Mouse (Mus musculus) kidney, embryonic 15.5 days (tissue): ENCODE measurements at regions not wholly inside any gene's neighbourhood (a gene's known extent, or its start where the extent isn't known, plus 50 kb on each side); places are given as distances from the start of the nearest gene placed in this dataset.

Experiments
- ATAC-seq: fragments of 200-750 bp; cut with Nextera tagmentation; replicated peaks from 2 replicates; pipeline ENCODE4 v1.8.0; 2017; ENCODE audit warnings: moderate TSS enrichment; ENCODE audit not compliant: low FRiP score
- H3K27ac ChIP-seq: fragments of 300-500 bp; sonication (generic); 2 replicates; pipeline ENCODE4 v1.5.1; 2015; ENCODE audit warnings: mild to moderate bottlenecking, inconsistent platforms
- H3K27me3 ChIP-seq: fragments of 300-500 bp; sonication (generic); 2 replicates; pipeline ENCODE4 v1.6.1; 2015; ENCODE audit warnings: inconsistent platforms
- H3K36me3 ChIP-seq: fragments of 300-500 bp; sonication (generic); 2 replicates; pipeline ENCODE4 v1.6.1; 2015; ENCODE audit warnings: inconsistent platforms
- H3K4me1 ChIP-seq: fragments of 300-500 bp; sonication (generic); 2 replicates; pipeline ENCODE4 v1.6.1; 2015; ENCODE audit warnings: inconsistent platforms
- H3K4me2 ChIP-seq: fragments of 300-500 bp; sonication (generic); 2 replicates; pipeline ENCODE4 v1.6.1; 2015; ENCODE audit warnings: moderate library complexity, mild to moderate bottlenecking, inconsistent platforms
- H3K4me3 ChIP-seq: fragments of 300-500 bp; sonication (generic); replicated peaks from 2 replicates; pipeline ENCODE4 v1.5.1; 2015; ENCODE audit warnings: mild to moderate bottlenecking, inconsistent platforms
- H3K9ac ChIP-seq: fragments of 300-500 bp; sonication (generic); 2 replicates; pipeline ENCODE4 v1.6.1; 2015; ENCODE audit warnings: mild to moderate bottlenecking, inconsistent platforms
- H3K9me3 ChIP-seq: fragments of 300-500 bp; sonication (generic); replicated peaks from 2 replicates; pipeline ENCODE4 v1.6.1; 2016; ENCODE audit warnings: inconsistent platforms
- WGBS: fragments of 180-500 bp; shearing (Covaris S2); methylation state at CpG from one replicate; pipeline ENCODE4 v1.1.7; 2015; ENCODE audit warnings: mixed read lengths; 5-methylcytosine and 5-hydroxymethylcytosine counted together

DNA sequence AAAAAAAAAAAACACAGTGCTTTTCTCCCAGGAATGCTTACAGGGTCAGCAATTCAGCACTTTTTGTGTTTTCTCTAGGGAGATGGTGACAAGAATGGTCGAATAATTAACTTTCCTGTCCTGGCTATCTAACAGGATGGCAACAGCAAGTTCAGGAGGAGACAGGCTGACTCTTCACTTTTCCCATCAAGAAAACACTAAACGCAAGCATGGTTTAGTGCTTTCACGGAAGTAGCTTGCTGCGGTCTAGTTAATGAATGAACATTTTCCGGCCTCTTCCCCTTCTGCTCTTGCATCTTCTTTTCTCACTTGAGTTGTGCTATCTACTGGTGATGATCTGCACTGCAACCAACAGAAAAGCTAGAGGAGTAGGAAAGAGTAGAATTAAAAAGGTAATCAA lies 463.6 kb upstream of the Igfbp7 start:
- WGBS, result 69% methylated on average over 5 of the region's 5 CpGs
- H3K4me2 ChIP-seq, result no peak overlapping the region
- no peak overlapping the region for H3K9ac ChIP-seq
- no peak overlapping the region for H3K4me3 ChIP-seq
- H3K27ac ChIP-seq, result no peak overlapping the region
- peak; percentile 79 for ATAC-seq
- no peaks in the 10 kb centered on the region for H3K36me3 ChIP-seq
- H3K9me3 ChIP-seq, result no peaks in the 10 kb centered on the region
- no peaks in the 10 kb centered on the region for H3K27me3 ChIP-seq
- H3K4me1 ChIP-seq, result no peaks in the 10 kb centered on the region

DNA sequence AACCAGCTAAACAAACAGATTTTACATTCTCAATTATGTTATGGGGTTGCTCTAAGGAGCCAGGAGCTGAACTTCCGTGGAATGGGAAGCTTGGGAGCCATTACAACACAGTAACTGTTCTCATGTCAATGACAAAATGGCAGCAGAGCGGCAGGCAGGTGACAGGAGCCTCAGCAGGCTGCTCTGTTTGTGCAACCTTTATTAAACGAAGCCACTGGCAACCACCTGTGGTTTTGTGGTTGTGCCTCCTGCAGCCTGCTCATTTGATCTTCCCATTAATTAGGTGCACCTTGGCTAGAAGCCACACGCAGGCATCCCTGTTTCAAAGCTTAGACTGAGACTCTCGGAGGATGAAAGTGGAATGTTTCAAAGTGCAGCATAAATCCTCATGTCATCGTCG lies 457.5 kb upstream of the Igfbp7 start:
- no peak overlapping the region for H3K4me3 ChIP-seq
- no peaks in the 10 kb centered on the region for H3K9me3 ChIP-seq
- no peak overlapping the region for H3K9ac ChIP-seq
- no peak for ATAC-seq
- no peaks in the 10 kb centered on the region for H3K4me1 ChIP-seq
- H3K36me3 ChIP-seq, result no peaks in the 10 kb centered on the region
- no peak overlapping the region for H3K27ac ChIP-seq
- 60% methylated on average over 7 of the region's 7 CpGs for WGBS
- no peak overlapping the region for H3K4me2 ChIP-seq
- no peaks in the 10 kb centered on the region for H3K27me3 ChIP-seq

DNA sequence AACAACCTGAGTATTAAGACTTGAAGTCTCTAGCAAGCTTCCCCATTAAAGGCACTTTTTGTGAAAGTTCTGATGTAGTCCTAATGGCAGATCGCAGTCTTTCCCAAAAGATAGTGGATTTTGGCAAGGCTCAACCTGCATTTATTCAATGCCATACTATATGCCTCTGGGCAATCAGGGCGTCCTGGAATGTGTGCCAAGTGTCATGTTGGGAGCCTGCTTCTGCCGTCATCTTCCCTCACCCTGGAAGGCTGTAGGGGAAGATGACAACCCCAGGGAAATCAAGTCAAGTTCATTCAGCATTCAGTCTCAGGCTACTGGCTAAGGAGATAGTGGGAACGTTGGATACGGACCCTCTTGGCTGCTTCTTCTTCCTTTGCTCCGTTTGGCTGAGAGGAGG lies 447.4 kb upstream of the Igfbp7 start:
- WGBS, result 88% methylated on average over 6 of the region's 6 CpGs
- Histone ChIP-seq H3K9ac (no peak overlapping the region), H3K4me3 (no peak overlapping the region), H3K4me2 (no peak overlapping the region), H3K27me3 (no peaks in the 10 kb centered on the region), H3K36me3 (no peaks in the 10 kb centered on the region), H3K9me3 (no peaks in the 10 kb centered on the region), H3K4me1 (no peaks in the 10 kb centered on the region), H3K27ac (no peak overlapping the region)
- no peak for ATAC-seq

DNA sequence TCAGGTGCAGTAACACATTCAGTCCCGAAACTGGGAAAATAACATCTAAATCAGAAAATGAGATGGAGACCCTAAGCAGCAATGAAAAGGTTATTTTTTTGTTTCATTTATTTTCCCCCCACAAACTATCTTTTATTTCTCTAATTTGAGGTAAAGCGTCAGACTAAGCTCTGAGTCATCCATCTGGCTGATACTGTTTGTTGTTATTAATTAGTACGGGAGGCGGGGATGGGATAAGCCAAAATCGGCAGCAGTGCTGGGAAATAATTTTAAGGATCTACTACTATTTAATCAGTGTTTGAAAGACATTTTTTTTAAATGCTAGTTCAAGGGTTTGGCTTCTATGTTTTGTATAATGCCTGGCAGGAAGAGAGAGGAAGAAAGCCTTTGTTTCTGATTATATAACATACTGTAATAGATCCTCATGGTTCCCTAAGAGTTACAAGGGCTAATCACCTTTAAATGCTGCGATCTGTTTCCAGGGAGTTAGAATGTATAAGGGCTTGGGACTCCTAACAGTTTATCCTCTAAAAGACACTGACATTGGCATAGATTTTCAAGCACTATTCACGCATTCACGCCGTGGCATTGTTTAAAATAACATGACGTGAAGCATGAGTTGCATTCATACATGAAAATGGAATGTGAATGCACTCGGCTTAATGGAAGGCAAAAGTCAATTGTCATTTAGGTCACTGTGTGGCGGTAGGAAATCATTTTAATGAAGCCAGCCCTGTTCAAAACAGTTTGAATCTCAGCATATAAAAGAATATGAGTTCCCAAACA lies 446.4 kb upstream of the Igfbp7 start:
- Histone ChIP-seq H3K4me2 (no peak overlapping the region), H3K4me1 (no peaks in the 10 kb centered on the region), H3K27me3 (no peaks in the 10 kb centered on the region), H3K9me3 (no peaks in the 10 kb centered on the region), H3K4me3 (no peak overlapping the region), H3K9ac (no peak overlapping the region), H3K27ac (no peak overlapping the region), H3K36me3 (no peaks in the 10 kb centered on the region)
- 85% methylated on average over 12 of the region's 12 CpGs for WGBS
- ATAC-seq, result no peak

DNA sequence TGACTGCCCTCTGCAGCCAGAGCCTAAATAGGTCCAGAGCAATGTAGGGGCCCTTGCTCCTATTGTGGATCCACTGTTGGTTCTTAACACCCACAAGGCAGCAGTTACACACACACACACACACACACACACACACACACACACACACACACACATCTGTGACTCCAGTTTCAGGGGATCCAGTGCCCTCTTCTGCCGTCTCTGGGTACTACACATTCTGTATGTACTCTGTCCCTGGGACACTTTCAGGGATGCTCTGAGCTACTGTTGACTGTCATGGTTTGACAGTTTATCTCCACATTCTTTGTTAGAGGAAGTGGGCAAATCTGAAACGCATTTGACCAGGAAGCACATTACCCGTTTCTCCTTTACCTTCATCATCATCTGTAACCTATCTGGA lies 443.8 kb upstream of the Igfbp7 start:
- no peak overlapping the region for H3K4me2 ChIP-seq
- H3K4me1 ChIP-seq, result no peaks in the 10 kb centered on the region
- 91% methylated on average over 3 of the region's 3 CpGs for WGBS

DNA sequence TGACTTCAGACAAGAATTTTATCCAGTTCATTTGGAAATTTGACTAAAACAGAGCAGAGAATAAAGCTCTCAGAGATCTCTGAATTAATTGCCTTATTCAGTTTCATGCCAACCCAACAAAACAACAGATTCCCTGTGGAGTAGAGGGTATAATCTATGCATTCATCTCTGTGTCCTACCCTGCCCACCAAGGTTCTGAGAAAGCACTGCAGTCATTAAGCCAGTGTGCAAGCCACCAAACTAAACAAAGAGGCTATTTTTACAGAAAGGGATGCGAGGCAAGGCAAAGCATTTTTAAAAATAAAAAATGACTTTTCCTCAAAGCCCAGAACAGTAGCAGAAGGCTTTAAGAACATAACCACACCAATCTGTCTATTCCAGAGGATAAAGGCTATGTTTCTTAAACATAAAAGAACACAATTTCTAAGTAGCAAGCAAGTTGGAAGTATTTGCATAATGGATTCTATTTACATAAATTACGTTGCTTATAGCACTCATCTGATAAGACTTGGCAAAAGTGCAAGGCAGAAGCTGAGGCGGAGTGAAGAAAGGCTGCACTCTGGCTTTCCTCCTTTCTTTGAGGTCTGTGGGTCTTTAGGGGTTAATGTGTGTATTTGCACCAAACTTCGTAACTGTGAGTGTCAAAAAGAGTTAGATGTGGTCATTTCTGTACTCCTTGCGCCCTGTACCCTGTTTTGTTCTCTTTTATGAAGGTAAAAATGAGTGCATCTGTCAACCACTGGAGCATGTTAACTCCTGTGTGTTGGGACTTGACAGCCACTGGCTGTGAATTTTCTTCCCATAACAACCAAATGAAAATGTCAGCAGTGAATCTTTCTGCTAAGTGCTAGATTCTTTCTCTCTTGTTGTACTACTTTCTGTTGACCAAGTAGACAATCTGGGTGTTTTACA lies 430.6 kb upstream of the Igfbp7 start:
- Histone ChIP-seq H3K4me2 (no peak overlapping the region), H3K27ac (no peak overlapping the region), H3K4me1 (no peaks in the 10 kb centered on the region), H3K9ac (no peak overlapping the region), H3K27me3 (no peaks in the 10 kb centered on the region), H3K4me3 (no peak overlapping the region), H3K9me3 (no peaks in the 10 kb centered on the region), H3K36me3 (no peaks in the 10 kb centered on the region)
- no peak for ATAC-seq
- 36% methylated on average over 5 of the region's 5 CpGs for WGBS

More for the DNA sequence above, 443.8 kb upstream of the Igfbp7 start:
- H3K9me3 ChIP-seq, result no peaks in the 10 kb centered on the region
- no peaks in the 10 kb centered on the region for H3K36me3 ChIP-seq
- H3K4me3 ChIP-seq, result no peak overlapping the region
- no peak overlapping the region for H3K27ac ChIP-seq
- no peaks in the 10 kb centered on the region for H3K27me3 ChIP-seq
- H3K9ac ChIP-seq, result no peak overlapping the region
- no peak for ATAC-seq

DNA sequence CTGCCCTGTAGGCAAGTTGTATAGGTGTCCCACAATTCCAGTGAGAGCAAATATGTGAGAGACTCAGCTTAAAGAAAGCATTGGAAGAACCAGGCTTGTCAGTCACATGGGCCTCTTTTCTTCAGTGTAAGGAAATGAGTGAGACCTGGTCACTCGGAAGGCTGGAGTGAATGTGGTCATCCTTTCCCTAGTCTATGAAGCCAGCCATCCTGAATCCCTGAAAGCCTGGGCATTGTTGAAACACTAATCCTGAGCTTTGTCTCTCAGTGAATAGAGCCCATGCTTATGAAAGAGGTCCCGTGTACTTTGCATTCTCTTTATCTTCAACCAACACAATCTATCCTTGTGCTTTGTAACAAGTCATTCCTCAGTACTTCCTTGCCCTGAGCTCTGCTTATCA lies 420.1 kb upstream of the Igfbp7 start:
- Histone ChIP-seq H3K27me3 (no peaks in the 10 kb centered on the region), H3K4me1 (no peaks in the 10 kb centered on the region), H3K27ac (no peak overlapping the region), H3K9me3 (peaks cover 4% of the 10 kb centered on the region; the same call in 1 of the 2 replicates), H3K9ac (no peak overlapping the region), H3K4me2 (no peak overlapping the region), H3K4me3 (no peak overlapping the region), H3K36me3 (no peaks in the 10 kb centered on the region)
- ATAC-seq, result no peak
- 93% methylated on average over 2 of the region's 2 CpGs for WGBS

DNA sequence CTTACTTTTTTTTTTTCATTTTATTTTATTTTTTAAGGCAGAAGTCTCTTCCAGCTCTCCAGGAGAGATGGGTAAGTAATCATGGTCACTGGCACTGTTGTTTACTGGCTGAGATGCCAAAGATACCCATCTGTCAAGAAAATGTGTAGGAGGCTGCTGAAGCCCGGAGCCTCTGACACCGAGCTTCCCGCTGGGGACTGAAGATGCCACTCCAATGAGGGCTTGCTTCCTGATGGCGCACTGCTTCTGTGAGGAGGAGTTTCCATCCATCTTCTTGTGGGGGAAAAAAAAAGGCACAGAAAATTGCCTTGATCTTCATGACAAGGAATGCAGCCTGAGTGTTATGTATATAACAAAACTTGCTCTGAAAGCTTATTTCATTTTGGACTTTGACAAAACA lies 418.2 kb upstream of the Igfbp7 start:
- H3K36me3 ChIP-seq, result no peaks in the 10 kb centered on the region
- no peak overlapping the region for H3K4me3 ChIP-seq
- ATAC-seq, result no peak
- H3K9ac ChIP-seq, result no peak overlapping the region
- H3K27ac ChIP-seq, result no peak overlapping the region
- no peaks in the 10 kb centered on the region for H3K4me1 ChIP-seq
- no peaks in the 10 kb centered on the region for H3K27me3 ChIP-seq
- WGBS, result 69% methylated on average over 4 of the region's 4 CpGs
- no peak overlapping the region for H3K4me2 ChIP-seq
- peaks cover 4% of the 10 kb centered on the region; the same call in 1 of the 2 replicates for H3K9me3 ChIP-seq

DNA sequence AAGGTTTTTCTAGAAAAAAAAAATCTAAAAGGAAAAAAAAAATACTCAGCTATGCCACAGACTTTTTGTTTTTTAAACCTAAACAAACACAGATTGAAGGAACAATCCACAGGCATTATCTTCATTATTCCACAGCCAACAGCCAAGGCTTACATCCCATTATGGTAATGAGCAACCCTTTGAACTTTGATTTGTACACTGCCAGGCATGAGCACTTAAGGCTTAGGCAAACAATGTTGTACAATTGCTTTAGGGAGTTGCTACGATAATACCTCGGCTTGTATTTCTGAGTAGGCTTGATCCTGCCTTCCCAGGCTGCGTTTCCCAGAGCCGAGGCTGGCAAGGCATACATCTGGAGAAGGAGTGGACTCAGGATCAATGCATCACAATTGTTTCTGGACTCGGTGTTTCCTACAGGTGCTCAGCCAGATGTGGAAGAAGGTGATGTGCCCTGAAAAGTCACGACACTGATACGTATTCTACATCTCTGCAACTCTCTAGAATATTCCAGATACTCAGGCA lies 409.0 kb upstream of the Igfbp7 start:
- Histone ChIP-seq H3K27me3 (no peaks in the 10 kb centered on the region), H3K9ac (no peak overlapping the region), H3K4me2 (no peak overlapping the region), H3K27ac (no peak overlapping the region), H3K4me3 (no peak overlapping the region), H3K9me3 (no peaks in the 10 kb centered on the region), H3K36me3 (no peaks in the 10 kb centered on the region), H3K4me1 (no peaks in the 10 kb centered on the region)
- no peak for ATAC-seq
- WGBS, result 65% methylated on average over 7 of the region's 7 CpGs

DNA sequence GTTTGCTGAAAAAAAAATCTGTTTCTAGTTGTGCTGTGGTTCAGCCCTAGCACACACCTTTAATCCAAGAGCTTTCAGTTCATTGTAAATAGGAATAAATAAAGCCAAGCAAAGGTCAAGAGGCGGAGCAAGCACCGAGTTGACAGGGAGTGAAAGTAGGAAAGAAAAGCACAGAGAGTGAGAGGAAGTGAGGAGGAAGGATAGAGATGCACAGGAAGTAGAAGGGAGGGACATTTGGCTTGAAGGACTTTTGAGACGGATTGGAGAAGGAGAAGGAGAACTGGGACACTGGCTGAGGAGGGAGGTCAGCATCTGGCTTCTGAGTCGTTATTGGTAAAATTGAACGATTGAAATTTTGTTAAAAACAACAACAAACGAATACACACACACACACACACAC lies 402.0 kb upstream of the Igfbp7 start:
- Histone ChIP-seq H3K27ac (no peak overlapping the region), H3K36me3 (no peaks in the 10 kb centered on the region), H3K4me1 (no peaks in the 10 kb centered on the region), H3K27me3 (no peaks in the 10 kb centered on the region), H3K4me2 (no peak overlapping the region), H3K4me3 (no peak overlapping the region), H3K9ac (no peak overlapping the region), H3K9me3 (no peaks in the 10 kb centered on the region)
- no peak for ATAC-seq
- WGBS, result 82% methylated on average over 6 of the region's 6 CpGs

DNA sequence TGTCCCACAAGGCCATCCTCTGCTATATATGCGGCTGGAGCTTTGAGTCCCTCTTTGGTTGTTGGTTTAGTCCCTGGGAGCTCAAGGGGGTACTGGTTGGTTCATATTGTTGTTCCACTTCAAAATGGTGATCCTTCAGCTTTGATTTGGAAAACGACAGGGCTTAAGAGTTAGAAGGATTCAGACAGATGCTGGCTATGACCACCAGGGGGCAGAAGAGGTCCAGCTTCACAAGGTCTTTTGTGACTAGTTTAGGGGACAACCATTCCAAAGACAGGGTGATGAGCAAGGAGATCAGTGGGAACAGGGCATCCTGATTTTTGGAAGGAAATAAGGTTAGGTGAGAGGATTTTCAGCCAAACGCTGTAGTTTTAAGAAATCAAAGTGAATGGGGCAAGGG lies 399.9 kb upstream of the Igfbp7 start:
- H3K4me1 ChIP-seq, result 0 out of 2 replicates have a peak, but pooled peaks cover 6% of the 10 kb centered on the region
- no peak for ATAC-seq
- WGBS, result 33% methylated on average over 3 of the region's 3 CpGs

More for the DNA sequence above, 399.9 kb upstream of the Igfbp7 start:
- Histone ChIP-seq H3K27ac (no peak overlapping the region), H3K4me3 (no peak overlapping the region), H3K4me2 (no peak overlapping the region), H3K9ac (no peak overlapping the region), H3K27me3 (peaks cover 3% of the 10 kb centered on the region; the same call in 1 of the 2 replicates), H3K9me3 (no peaks in the 10 kb centered on the region), H3K36me3 (no peaks in the 10 kb centered on the region)
